Mouse (Mus musculus) MEL (cell line): Measurements from ENCODE around the gene Cep350. TPM values are rescaled to one million over a fixed set of nuclear protein-coding genes. Genes with fewer than 3 reads are reported as not detected.

Experiments
- DNase-seq: peaks from one replicate; pipeline ENCODE4 v3.0.0; 2011; ENCODE audit warnings: low read depth, low spot score
- H3K27ac ChIP-seq: 2 replicates; pipeline ENCODE4 v1.5.1; 2012; ENCODE audit warnings: low read depth, mild to moderate bottlenecking, control low read depth, low read length, moderate library complexity; ENCODE audit not compliant: control insufficient read depth
- H3K27me3 ChIP-seq, 2 experiments: fragments of 150-350 bp in 1 of 2; sonication (generic) in 1 of 2; 2 replicates each; pipeline ENCODE4 v1.6.1; 2012; ENCODE audit warnings: low read length in 2 of 2, mild to moderate bottlenecking in 2 of 2, improper control_type of control experiment in 1 of 2, moderate library complexity in 1 of 2; ENCODE audit not compliant: insufficient read depth in 2 of 2, control insufficient read depth in 1 of 2
- H3K36me3 ChIP-seq, 2 experiments: 2 replicates each; pipeline ENCODE4 v1.6.1; 2012 to 2014; ENCODE audit warnings: low read length in 2 of 2, improper control_type of control experiment in 1 of 2, inconsistent platforms in 1 of 2, mild to moderate bottlenecking in 1 of 2; ENCODE audit not compliant: insufficient read depth in 2 of 2, control insufficient read depth in 1 of 2
- H3K4me1 ChIP-seq, 2 experiments: fragments of 150-350 bp in 1 of 2; sonication (generic) in 1 of 2; 2 replicates each; pipeline ENCODE4 v1.6.1; 2012; ENCODE audit warnings: low read length in 2 of 2, improper control_type of control experiment in 1 of 2, mild to moderate bottlenecking in 1 of 2; ENCODE audit not compliant: insufficient read depth in 2 of 2, control insufficient read depth in 1 of 2
- H3K4me3 ChIP-seq, 2 experiments: fragments of 150-350 bp in 1 of 2; sonication (generic) in 1 of 2; 2 replicates each; pipeline ENCODE4 v1.5.1; 2012; ENCODE audit warnings: low read depth in 2 of 2, low read length in 2 of 2, mild to moderate bottlenecking in 2 of 2, moderate library complexity in 2 of 2, control low read depth in 1 of 2, improper control_type of control experiment in 1 of 2; ENCODE audit not compliant: control insufficient read depth in 1 of 2, insufficient read depth in 1 of 2
- H3K79me2 ChIP-seq: 2 replicates; pipeline ENCODE4 v1.6.1; 2012; ENCODE audit warnings: mild to moderate bottlenecking, low read length, moderate library complexity; ENCODE audit not compliant: control insufficient read depth, poor library complexity, insufficient read depth
- H3K9ac ChIP-seq: 2 replicates; pipeline ENCODE4 v1.6.1; 2012; ENCODE audit warnings: low read depth, mild to moderate bottlenecking, control low read depth, low read length, moderate library complexity; ENCODE audit not compliant: control insufficient read depth, poor library complexity, severe bottlenecking
- H3K9me3 ChIP-seq: fragments of 150-350 bp; sonication (generic); replicated peaks from 2 replicates; pipeline ENCODE4 v1.6.1; 2012; ENCODE audit warnings: mild to moderate bottlenecking, low read length, improper control_type of control experiment, moderate library complexity; ENCODE audit not compliant: insufficient read depth
- BHLHE40 ChIP-seq: IDR thresholded peaks from 2 replicates; pipeline ENCODE4 v1.6.1; 2012; ENCODE audit warnings: low read depth, mild to moderate bottlenecking, inconsistent platforms, low read length, improper control_type of control experiment, borderline replicate concordance
- CHD2 ChIP-seq: IDR thresholded peaks from 2 replicates; pipeline ENCODE4 v1.6.1; 2011; ENCODE audit warnings: low read length, improper control_type of control experiment
- EP300 ChIP-seq, 2 experiments: IDR thresholded peaks; 2 replicates each; pipeline ENCODE4 v1.6.1; 2011; ENCODE audit warnings: improper control_type of control experiment in 2 of 2, low read length in 2 of 2, low read depth in 1 of 2, mild to moderate bottlenecking in 1 of 2
- GATA1 ChIP-seq: IDR thresholded peaks from 2 replicates; pipeline ENCODE4 v1.6.1; 2011; ENCODE audit warnings: low read depth, low read length, improper control_type of control experiment
- JUND ChIP-seq: IDR thresholded peaks from 2 replicates; pipeline ENCODE4 v1.6.1; 2011; ENCODE audit warnings: low read depth, mild to moderate bottlenecking, improper control_type of control experiment, low read length
- KAT2A ChIP-seq: conservative IDR thresholded peaks from 2 replicates; pipeline ENCODE4 v1.6.1; 2012; ENCODE audit warnings: low read depth, low read length, improper control_type of control experiment, inconsistent platforms
- MAFK ChIP-seq: IDR thresholded peaks from 2 replicates; pipeline ENCODE4 v1.6.1; 2011; ENCODE audit warnings: low read depth, mild to moderate bottlenecking, low read length, improper control_type of control experiment, borderline replicate concordance
- MEF2A ChIP-seq: IDR thresholded peaks from 2 replicates; pipeline ENCODE4 v1.6.1; 2014; ENCODE audit warnings: low read depth, mild to moderate bottlenecking, inconsistent platforms, low read length, improper control_type of control experiment; ENCODE audit not compliant: poor library complexity, insufficient replicate concordance, severe bottlenecking; ENCODE audit errors: extremely low read depth
- MXI1 ChIP-seq: IDR thresholded peaks from 2 replicates; pipeline ENCODE4 v1.6.1; 2011; ENCODE audit warnings: mild to moderate bottlenecking, low read depth, low read length, improper control_type of control experiment
- MYB ChIP-seq: IDR thresholded peaks from 2 replicates; pipeline ENCODE4 v1.6.1; 2011; ENCODE audit warnings: mild to moderate bottlenecking, low read depth, low read length, improper control_type of control experiment
- MYC ChIP-seq: IDR thresholded peaks from 2 replicates; pipeline ENCODE4 v1.6.1; 2011; ENCODE audit warnings: low read depth, mild to moderate bottlenecking, low read length, improper control_type of control experiment, moderate library complexity
- NELFE ChIP-seq: IDR thresholded peaks from 2 replicates; pipeline ENCODE4 v1.6.1; 2011; ENCODE audit warnings: low read depth, low read length, improper control_type of control experiment
- POLR2AphosphoS2 ChIP-seq: IDR thresholded peaks from 2 replicates; pipeline ENCODE4 v1.6.1; 2011; ENCODE audit warnings: low read length, improper control_type of control experiment
- RAD21 ChIP-seq: IDR thresholded peaks from 2 replicates; pipeline ENCODE4 v1.6.1; 2011; ENCODE audit warnings: mild to moderate bottlenecking, low read depth, low read length, improper control_type of control experiment
- TBP ChIP-seq: IDR thresholded peaks from 2 replicates; pipeline ENCODE4 v1.8.0; 2011; ENCODE audit warnings: low read depth, low read length, improper control_type of control experiment
- UBTF ChIP-seq: IDR thresholded peaks from 2 replicates; pipeline ENCODE4 v1.6.1; 2012; ENCODE audit warnings: low read depth, mild to moderate bottlenecking, inconsistent platforms, low read length, improper control_type of control experiment, moderate library complexity, borderline replicate concordance; ENCODE audit not compliant: insufficient read depth
- ZC3H11A ChIP-seq: IDR thresholded peaks from 2 replicates; pipeline ENCODE4 v1.6.1; 2012; ENCODE audit warnings: low read depth, mild to moderate bottlenecking, inconsistent platforms, low read length, improper control_type of control experiment
- polyA plus RNA-seq, 2 experiments: library from polyadenylated mRNA; stranded (reverse) in 1 of 2; unstranded in 1 of 2; fragments of >175 nt in 1 of 2; fragments of >200 nt in 1 of 2; gene quantifications; 2 replicates each; pipeline versions ENCODE4 v1.2.1 to v1.2.4; 2012; ENCODE audit warnings: low replicate concordance in 2 of 2, low read depth in 1 of 2; ENCODE audit not compliant: insufficient read length in 2 of 2, insufficient read depth in 1 of 2, missing spikeins in 1 of 2
- total RNA-seq: library from RNA; depleted of rRNA; stranded (reverse); fragments of 300-350 nt; gene quantifications from 2 replicates; pipeline ENCODE4 v1.2.3, GENCODE M21; 2012

The Cep350 gene
- total and polyA plus RNA-seq, 3 experiments = 4.3 to 110 (median 9.7) TPM

DNA sequence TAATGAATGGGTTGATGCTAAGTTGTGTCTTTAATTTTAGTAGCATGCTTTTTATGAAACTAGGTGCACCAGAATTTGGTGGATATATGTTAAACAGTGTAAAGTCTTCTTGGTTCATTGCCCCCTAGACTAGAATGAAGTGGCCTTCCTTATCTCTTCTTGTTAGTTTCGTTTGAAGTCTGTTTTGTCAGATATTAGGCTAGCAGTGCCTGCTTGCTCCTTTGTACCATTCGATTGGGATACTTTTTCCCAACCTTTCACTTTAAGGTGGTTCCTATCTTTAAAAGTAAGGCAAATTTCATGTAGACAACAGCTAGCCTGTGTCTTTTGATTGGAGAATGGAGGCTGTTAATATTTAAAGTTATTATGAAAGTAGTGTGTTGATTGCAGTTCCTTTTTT, 137.4 kb downstream of the Cep350 start:
- no peak overlapping the region; the same call in 1 of the 2 replicates for H3K9ac ChIP-seq
- peaks cover 0 to 10% of the 10 kb centered on the region in 2 experiments; a peak in 2 of 4 replicates for H3K36me3 ChIP-seq
- no peak overlapping the region for H3K4me3 ChIP-seq
- no peaks in the 10 kb centered on the region for H3K9me3 ChIP-seq
- no peak overlapping the region for H3K27ac ChIP-seq
- peak; percentile 47 for DNase-seq
- no peaks in the 10 kb centered on the region for H3K79me2 ChIP-seq
- peaks cover 0 to 2% of the 10 kb centered on the region in 2 experiments; a peak in 1 of 4 replicates for H3K4me1 ChIP-seq
- H3K27me3 ChIP-seq = no peaks in the 10 kb centered on the region
- TF ChIP-seq MYC = no peak
- TF ChIP-seq CHD2 = no peak
- peak in 1 of 2 experiments; percentile 35; a peak in 1 of 4 replicates for TF ChIP-seq EP300 (IDR thresholded peaks at IDR 0.05; ENCODE audit: low read depth in 1 of 2, low read length in 2 of 2)
- TF ChIP-seq KAT2A = no peak
- peak; percentile 63 for TF ChIP-seq GATA1
- TF ChIP-seq TBP = no peak

DNA sequence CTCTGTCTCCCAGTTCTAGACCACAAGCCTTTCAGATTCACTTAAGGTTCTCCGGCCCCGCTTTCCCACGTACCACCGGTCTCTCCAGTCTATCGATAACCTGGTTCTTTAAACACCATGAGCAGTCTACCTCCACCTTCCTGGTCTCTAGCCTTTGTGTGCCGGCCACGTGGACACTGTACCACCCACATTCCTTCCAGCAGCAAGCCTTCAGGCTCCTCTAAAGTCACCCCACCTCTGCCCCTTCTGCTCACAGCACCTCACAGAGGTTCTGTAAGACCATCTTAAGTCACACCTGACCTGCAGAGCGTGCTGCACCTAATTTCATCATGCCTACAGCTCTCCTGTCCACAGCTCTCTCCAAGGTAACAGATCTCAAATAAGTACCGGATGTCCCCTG, 139.4 kb downstream of the Cep350 start:
- H3K27ac ChIP-seq = no peak overlapping the region
- no peak overlapping the region for H3K9ac ChIP-seq
- no peaks in the 10 kb centered on the region for H3K9me3 ChIP-seq
- DNase-seq = no peak
- TF ChIP-seq ZC3H11A (no peak), MYB (no peak), MYC (no peak), POLR2AphosphoS2 (no peak), CHD2 (no peak), UBTF (no peak), BHLHE40 (no peak), MEF2A (no peak), MXI1 (no peak), KAT2A (no peak), NELFE (no peak), JUND (no peak), RAD21 (no peak), MAFK (no peak)
- H3K79me2 ChIP-seq = no peaks in the 10 kb centered on the region
- peaks cover 0 to 10% of the 10 kb centered on the region in 2 experiments; a peak in 2 of 4 replicates for H3K36me3 ChIP-seq
- H3K4me3 ChIP-seq = no peak overlapping the region
- H3K4me1 ChIP-seq = peaks cover 0 to 2% of the 10 kb centered on the region in 2 experiments; a peak in 1 of 4 replicates
- H3K27me3 ChIP-seq = no peaks in the 10 kb centered on the region
